Mouse (Mus musculus) spleen, adult 2 months (tissue): ENCODE measurements at regions not wholly inside any gene's neighbourhood (a gene's known extent, or its start where the extent isn't known, plus 50 kb on each side); places are given as distances from the start of the nearest gene placed in this dataset.

ENCODE experiments used
- DNase-seq, 2 experiments: peaks; one replicate each; pipeline versions ENCODE4 v3.0.0 to v3.0.0-alpha.2; 2012 to 2021; ENCODE audit warnings: low spot score in 2 of 2, low read depth in 1 of 2
- H3K27ac ChIP-seq: fragments of 200-500 bp; 2 replicates; pipeline ENCODE4 v1.5.1; 2012; ENCODE audit warnings: low read length, inconsistent platforms; ENCODE audit not compliant: insufficient read depth
- H3K27me3 ChIP-seq: fragments of 200-500 bp; 2 replicates; pipeline ENCODE4 v1.6.1; 2012; ENCODE audit warnings: mild to moderate bottlenecking, moderate library complexity, low read length, inconsistent platforms; ENCODE audit not compliant: control insufficient read depth, insufficient read depth
- H3K36me3 ChIP-seq: fragments of 200-500 bp; 2 replicates; pipeline ENCODE4 v1.6.1; 2012; ENCODE audit warnings: mild to moderate bottlenecking, low read length, inconsistent platforms; ENCODE audit not compliant: control insufficient read depth, insufficient read depth
- H3K4me1 ChIP-seq: fragments of 200-500 bp; 2 replicates; pipeline ENCODE4 v1.6.1; 2011; ENCODE audit warnings: inconsistent platforms; ENCODE audit not compliant: control insufficient read depth, insufficient read depth, insufficient read length
- H3K4me3 ChIP-seq: fragments of 200-500 bp; 2 replicates; pipeline ENCODE4 v1.5.1; 2011; ENCODE audit warnings: mild to moderate bottlenecking, inconsistent platforms; ENCODE audit not compliant: insufficient read depth, insufficient read length; ENCODE audit errors: extremely low read depth
- CTCF ChIP-seq: fragments of 200-500 bp; IDR thresholded peaks from 2 replicates; pipeline ENCODE4 v1.5.1; 2011; ENCODE audit warnings: mild to moderate bottlenecking, inconsistent platforms; ENCODE audit not compliant: insufficient read depth, insufficient read length, insufficient replicate concordance; ENCODE audit errors: extremely low read depth
- POLR2A ChIP-seq: fragments of 200-500 bp; IDR thresholded peaks from 2 replicates; pipeline ENCODE4 v1.6.1; 2011; ENCODE audit warnings: low read depth, low read length, inconsistent platforms
- WGBS: fragments of 180-500 bp; shearing (Covaris S2); methylation state at CpG from one replicate; pipeline ENCODE4 v1.1.7; 2018; 5-methylcytosine and 5-hydroxymethylcytosine counted together

DNA sequence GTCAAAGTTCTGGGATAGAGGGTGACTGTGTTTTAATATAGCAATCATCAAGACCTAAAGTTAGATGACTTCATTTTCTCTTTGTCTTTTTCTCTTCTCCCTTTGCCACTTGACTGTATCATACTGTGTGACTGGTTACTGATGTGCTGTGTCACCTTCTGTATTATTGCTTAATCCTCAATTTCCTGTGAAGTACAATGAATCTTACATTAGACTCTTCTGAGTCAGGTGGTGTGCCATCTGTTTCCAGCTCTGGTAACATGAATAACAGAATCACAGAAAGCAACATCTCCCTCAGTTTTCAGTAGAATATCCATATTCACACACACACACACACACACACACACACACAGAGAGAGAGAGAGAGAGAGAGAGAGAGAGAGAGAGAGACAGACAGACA, 203.2 kb downstream of the Etv1 start:
- H3K27ac ChIP-seq = no peak overlapping the region
- no peaks in the 10 kb centered on the region for H3K27me3 ChIP-seq
- no peaks in the 10 kb centered on the region for H3K36me3 ChIP-seq
- H3K4me3 ChIP-seq = no peak overlapping the region
- H3K4me1 ChIP-seq = no peaks in the 10 kb centered on the region
- no peak for TF ChIP-seq POLR2A
- no peak for TF ChIP-seq CTCF
- DNase-seq = no peak

DNA sequence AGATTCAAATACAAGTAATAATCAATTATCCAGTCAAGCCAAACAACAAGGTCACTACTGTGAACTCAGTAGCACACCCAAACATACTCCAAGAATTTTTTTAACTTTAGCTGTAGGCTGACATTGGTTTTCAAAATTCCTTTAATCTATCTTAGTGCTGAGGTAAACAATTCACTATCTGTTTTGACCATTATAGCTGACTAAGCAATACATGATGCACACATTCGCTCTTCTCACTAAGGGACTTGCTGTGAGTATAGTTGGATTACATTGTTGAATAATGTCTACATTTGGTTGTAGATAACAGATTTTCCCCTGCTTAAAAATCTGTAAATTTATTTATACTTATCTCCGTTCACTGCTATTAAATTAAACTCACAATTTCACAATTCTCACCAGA, 206.7 kb downstream of the Etv1 start:
- H3K4me1 ChIP-seq = no peaks in the 10 kb centered on the region
- no peak overlapping the region for H3K27ac ChIP-seq
- H3K4me3 ChIP-seq = no peak overlapping the region
- 92% methylated on average over 2 of the region's 2 CpGs for WGBS
- H3K27me3 ChIP-seq = no peaks in the 10 kb centered on the region
- no peak for TF ChIP-seq CTCF
- no peak for TF ChIP-seq POLR2A
- DNase-seq = no peak
- no peaks in the 10 kb centered on the region for H3K36me3 ChIP-seq

- DNase-seq = no peak
- H3K4me1 ChIP-seq = no peaks in the 10 kb centered on the region
- no peak for TF ChIP-seq CTCF
- TF ChIP-seq POLR2A = no peak
- no peaks in the 10 kb centered on the region for H3K36me3 ChIP-seq
- 91% methylated on average over 3 of the region's 3 CpGs for WGBS
- no peak overlapping the region for H3K27ac ChIP-seq
- H3K4me3 ChIP-seq = no peak overlapping the region
- no peaks in the 10 kb centered on the region for H3K27me3 ChIP-seq
These were observed 207.2 kb downstream of the Etv1 start for GRCm38 (mm10) chr12:38986346-38986745.

DNA sequence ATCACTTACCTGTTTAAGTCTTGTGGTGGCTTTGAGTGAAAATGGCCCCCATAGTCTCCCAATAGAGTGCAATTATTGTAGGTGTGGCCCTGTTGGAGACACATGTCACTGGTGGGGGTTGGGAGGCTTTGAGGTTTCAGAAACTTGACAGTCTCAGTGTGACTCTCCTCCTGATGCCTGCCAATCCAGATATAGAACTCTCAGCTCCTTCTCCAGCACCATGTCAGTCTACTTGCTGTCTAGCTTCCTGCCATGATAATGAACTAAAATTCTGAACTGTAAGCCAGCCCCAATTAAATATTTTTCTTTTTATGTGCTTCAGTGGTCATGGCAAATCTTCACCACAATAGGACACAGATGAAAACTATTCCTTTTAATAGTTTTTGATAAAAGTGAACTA, 208.1 kb downstream of the Etv1 start:
- H3K27ac ChIP-seq = no peak overlapping the region
- H3K36me3 ChIP-seq = no peaks in the 10 kb centered on the region
- TF ChIP-seq POLR2A (no peak), CTCF (no peak)
- H3K27me3 ChIP-seq = no peaks in the 10 kb centered on the region
- no peak for DNase-seq
- no peak overlapping the region for H3K4me3 ChIP-seq
- H3K4me1 ChIP-seq = no peaks in the 10 kb centered on the region

DNA sequence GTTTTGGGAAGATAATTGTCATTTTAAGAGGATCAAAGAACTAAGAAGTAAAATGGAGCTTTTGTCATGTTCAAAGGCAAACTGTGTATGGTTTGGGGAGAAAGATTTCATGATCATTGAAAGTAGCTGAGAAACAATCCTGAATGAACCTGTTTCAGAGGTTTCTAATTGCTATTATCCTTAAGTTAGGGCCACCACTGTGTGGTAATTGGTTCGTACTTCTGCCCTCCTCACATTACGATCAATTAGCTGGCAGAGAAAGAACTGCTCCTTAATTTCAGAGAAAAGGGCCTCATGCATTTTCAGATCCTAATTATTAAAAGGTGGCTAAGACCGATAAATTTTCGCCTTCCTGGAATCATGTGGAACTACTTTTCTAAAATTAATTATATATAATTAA, 208.6 kb downstream of the Etv1 start:
- Histone ChIP-seq H3K4me3 (no peak overlapping the region), H3K27ac (no peak overlapping the region), H3K4me1 (no peaks in the 10 kb centered on the region), H3K36me3 (no peaks in the 10 kb centered on the region), H3K27me3 (no peaks in the 10 kb centered on the region)
- no peak for TF ChIP-seq CTCF
- no peak for TF ChIP-seq POLR2A
- WGBS = 88% methylated on average over 4 of the region's 4 CpGs
- no peak for DNase-seq

DNA sequence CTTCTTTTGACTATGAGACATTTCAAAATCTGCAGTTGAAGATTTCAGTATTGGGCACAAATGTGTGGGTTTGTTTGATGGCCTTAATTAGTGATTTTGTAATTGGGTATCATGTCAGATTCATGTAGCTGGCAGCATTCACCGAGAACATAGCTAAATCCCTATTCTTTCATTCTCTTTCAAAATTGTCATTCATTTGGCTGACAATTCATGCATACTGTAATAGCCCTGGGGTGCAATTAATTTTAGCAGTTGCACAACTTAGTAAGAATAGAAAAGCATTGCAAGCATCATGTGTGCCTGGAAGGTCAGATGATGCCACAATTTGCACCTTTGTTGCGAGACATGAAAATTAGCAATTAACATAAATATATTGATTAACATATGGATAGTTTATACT, 248.0 kb downstream of the Etv1 start:
- no peak overlapping the region for H3K4me3 ChIP-seq
- H3K27me3 ChIP-seq = no peaks in the 10 kb centered on the region
- no peaks in the 10 kb centered on the region for H3K36me3 ChIP-seq
- H3K4me1 ChIP-seq = no peaks in the 10 kb centered on the region
- 87% methylated on average over 2 of the region's 2 CpGs for WGBS
- no peak overlapping the region for H3K27ac ChIP-seq
- DNase-seq = no peak
- no peak for TF ChIP-seq CTCF

GRCm38 (mm10) chr12:39027948-39028347, 248.8 kb downstream of the Etv1 start:
- Histone ChIP-seq H3K4me3 (no peak overlapping the region), H3K36me3 (no peaks in the 10 kb centered on the region), H3K27me3 (no peaks in the 10 kb centered on the region), H3K27ac (no peak overlapping the region), H3K4me1 (no peaks in the 10 kb centered on the region)
- no peak for TF ChIP-seq POLR2A
- no peak for TF ChIP-seq CTCF
- DNase-seq = no peak
- WGBS = 85% methylated on average over 2 of the region's 2 CpGs
